Mouse (Mus musculus): Measurements from ENCODE around the gene Vmn1r159.
"Not testable (repeated sequence)": the region's sequence is repeated elsewhere in the genome, so short reads cannot be mapped to it uniquely, and the experiment has no call there.

Vmn1r159 gene

DNA sequence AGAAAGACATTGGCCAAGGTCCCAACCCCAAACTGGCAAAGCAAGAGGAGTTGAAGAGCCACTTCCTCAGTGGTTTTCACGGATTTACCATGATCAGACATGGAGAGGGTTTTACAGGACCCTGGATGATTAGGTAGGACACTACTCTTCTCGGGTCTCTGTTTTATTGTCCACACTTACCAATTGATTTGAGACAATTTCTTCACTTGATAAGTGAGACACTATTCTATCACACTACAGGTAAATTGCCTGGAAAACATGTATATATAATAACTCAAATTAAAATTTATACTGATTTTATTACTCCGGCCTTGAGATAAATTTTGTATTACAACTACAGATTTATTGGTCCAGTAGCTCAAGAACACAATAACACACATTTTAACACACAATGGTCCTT lies at the start of gene Vmn1r159:
Gene Vmn1r159 (minus strand): TSS at position 101 of the 400 bp plus-strand sequence.
- DNase-seq (ENCODE audit: low read depth in 1 of 2, low spot score in 2 of 2): not testable (repeated sequence)

DNA sequence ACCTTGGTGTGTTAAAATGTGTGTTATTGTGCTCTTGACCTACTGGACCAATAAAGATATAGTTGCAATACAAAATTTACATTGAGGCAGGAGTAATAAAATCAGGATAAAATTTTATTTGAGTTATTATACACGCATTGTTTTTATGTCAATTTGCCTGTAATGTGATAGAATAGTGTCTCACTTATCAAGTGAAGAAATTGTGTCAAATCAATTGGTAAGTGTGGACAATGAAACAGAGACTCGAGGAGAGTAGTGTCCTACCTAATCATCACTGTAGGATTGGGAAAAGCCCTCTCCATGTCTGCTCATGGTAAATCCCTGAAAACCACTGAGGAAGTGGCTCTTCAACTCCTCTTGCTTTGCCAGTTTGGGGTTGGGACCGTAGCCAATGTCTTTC lies 27.5 kb upstream of the Vmn1r159 start, which contains the start of gene Vmn1r160:
Gene Vmn1r160 (plus strand): TSS at position 301 of the 400 bp plus-strand sequence.
- DNase-seq (ENCODE audit: low read depth in 1 of 2, low spot score in 2 of 2): not testable (repeated sequence)

Data from monocyte, adult 2 months (primary cell).